Mouse (Mus musculus) bone marrow macrophage, adult 2 months (primary cell): ENCODE results near the gene Slc6a21.

ENCODE experiments used
- CTCF ChIP-seq: IDR thresholded peaks from 2 replicates; pipeline ENCODE4 v1.5.1; 2012; ENCODE audit warnings: low read depth, mild to moderate bottlenecking, low read length, moderate library complexity
- POLR2A ChIP-seq: IDR thresholded peaks from 2 replicates; pipeline ENCODE4 v1.6.1; 2012; ENCODE audit warnings: mild to moderate bottlenecking, low read depth, low read length, borderline replicate concordance

DNA sequence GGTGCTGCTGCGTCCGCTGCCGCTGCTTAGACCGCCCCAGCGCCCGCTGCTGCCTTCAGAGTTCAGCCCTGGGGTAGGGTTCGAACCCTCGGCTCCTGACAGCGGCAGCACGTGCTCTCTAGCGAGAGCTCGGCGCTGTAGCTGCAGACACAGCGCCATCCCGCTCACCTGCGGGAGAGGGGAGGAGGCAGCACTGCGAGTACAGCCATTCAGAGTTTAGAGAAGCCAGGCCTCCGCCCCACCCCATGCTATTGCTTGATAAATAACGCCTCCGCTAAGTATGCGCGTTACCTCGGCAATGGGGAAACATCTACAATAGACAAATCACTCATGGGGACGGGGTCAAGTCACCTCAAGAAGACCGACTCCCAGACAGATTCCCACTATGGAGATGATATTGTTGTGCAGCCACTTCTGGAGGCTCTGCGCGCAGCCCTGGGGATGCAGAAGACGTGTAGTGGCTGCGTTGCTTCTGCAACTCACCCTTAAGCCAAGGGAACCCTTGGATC lies 42.9 kb upstream of the Slc6a21 start:
- no peak for TF ChIP-seq CTCF
- no peak for TF ChIP-seq POLR2A
